In genomic region chr15:18844807-18845206, GRCm38 (mm10) we compare ENCODE assay signal across 15 mouse cellular contexts. TPM values are rescaled to one million over a fixed set of nuclear protein-coding genes. Genes with fewer than 3 reads are reported as not detected.
DNase-seq lines count a peak whose midpoint lies in the region; ATAC-seq and TF ChIP-seq lines count a peak whose summit lies in the region.
"Had no signal": no experiment of that assay in that cellular context is flagged by ENCODE, and none has a peak within 500 bp of the region (broad histone marks: within the 10 kb centered on the region; RNA-seq: fewer than 3 reads in every experiment).

No protein-coding gene starts in this region.

- no peak overlapping the region for H3K9ac ChIP-seq in forebrain, embryonic 12.5 days
- no peak overlapping the region for H3K9ac ChIP-seq in forebrain, embryonic 16.5 days (replicated peaks; ENCODE audit: low read depth, low read length)
- H3K9ac ChIP-seq in kidney, embryonic 15.5 days = no peak overlapping the region
- H3K9ac ChIP-seq in midbrain, postnatal 0 days (replicated peaks; ENCODE audit: low read length, poor library complexity, severe bottlenecking) = no peak overlapping the region
- H3K9ac ChIP-seq: embryonic facial prominence, embryonic 12.5 days; liver, postnatal 0 days had no signal

- DNase-seq in kidney, postnatal 4 days = no peak
- peak; percentile 39 to 41 for DNase-seq in cerebellum, postnatal 36 days
- peak; percentile 28 for DNase-seq in midbrain, postnatal 0 days (ENCODE audit: low spot score)
- no peak for DNase-seq in testis, postnatal 14 days (ENCODE audit: low spot score)
- DNase-seq in adrenal gland, postnatal 25 days = no peak
- DNase-seq: adrenal gland, postnatal 14 days; liver, postnatal 0 days had no signal

- no peaks in the 10 kb centered on the region for H3K9me3 ChIP-seq in forebrain, embryonic 12.5 days
- H3K9me3 ChIP-seq in forebrain, embryonic 16.5 days (ENCODE audit: control insufficient read depth, low read length) = no peaks in the 10 kb centered on the region
- H3K9me3 ChIP-seq in kidney, embryonic 15.5 days (replicated peaks) = no peaks in the 10 kb centered on the region
- no peaks in the 10 kb centered on the region for H3K9me3 ChIP-seq in midbrain, postnatal 0 days (ENCODE audit: low read length)
- H3K9me3 ChIP-seq: embryonic facial prominence, embryonic 12.5 days had no signal

- H3K36me3 ChIP-seq in forebrain, embryonic 12.5 days (replicated peaks) = no peaks in the 10 kb centered on the region
- H3K36me3 ChIP-seq in forebrain, embryonic 16.5 days (ENCODE audit: control insufficient read depth, insufficient read depth) = peaks cover 3% of the 10 kb centered on the region; the same call in 1 of the 2 replicates
- no peaks in the 10 kb centered on the region for H3K36me3 ChIP-seq in kidney, embryonic 15.5 days
- H3K36me3 ChIP-seq in midbrain, postnatal 0 days (ENCODE audit: insufficient read depth, low read length) = no peaks in the 10 kb centered on the region
- H3K36me3 ChIP-seq: embryonic facial prominence, embryonic 12.5 days had no signal

- no peaks in the 10 kb centered on the region for H3K27me3 ChIP-seq in forebrain, embryonic 12.5 days
- H3K27me3 ChIP-seq in forebrain, embryonic 16.5 days (replicated peaks; ENCODE audit: control insufficient read depth, insufficient read depth, low read length) = no peaks in the 10 kb centered on the region
- no peaks in the 10 kb centered on the region for H3K27me3 ChIP-seq in kidney, embryonic 15.5 days
- no peaks in the 10 kb centered on the region for H3K27me3 ChIP-seq in midbrain, postnatal 0 days (ENCODE audit: insufficient read depth, low read length)
- H3K27me3 ChIP-seq: embryonic facial prominence, embryonic 12.5 days had no signal

- no peak overlapping the region for H3K27ac ChIP-seq in forebrain, embryonic 12.5 days
- H3K27ac ChIP-seq in forebrain, embryonic 16.5 days (ENCODE audit: low read length) = no peak overlapping the region; the same call in 1 of the 2 replicates
- H3K27ac ChIP-seq in kidney, embryonic 15.5 days = no peak overlapping the region
- peak overlapping the region; percentile 49 for H3K27ac ChIP-seq in midbrain, postnatal 0 days (ENCODE audit: low read depth, low read length)
- H3K27ac ChIP-seq: embryonic facial prominence, embryonic 12.5 days; stomach, postnatal 0 days had no signal

- TF ChIP-seq CTCF in midbrain, postnatal 0 days (IDR thresholded peaks at IDR 0.05) = no peak

- 58% methylated on average over 5 of the region's 5 CpGs for WGBS in forebrain, embryonic 12.5 days
- WGBS in forebrain, embryonic 16.5 days = 59% methylated on average over 5 of the region's 5 CpGs
- 37% methylated on average over 5 of the region's 5 CpGs for WGBS in kidney, embryonic 15.5 days
- WGBS in midbrain, postnatal 0 days = 33% methylated on average over 5 of the region's 5 CpGs

- H3K4me2 ChIP-seq in forebrain, embryonic 12.5 days = no peak overlapping the region
- H3K4me2 ChIP-seq in forebrain, embryonic 16.5 days (ENCODE audit: low read length) = no peak overlapping the region
- H3K4me2 ChIP-seq in kidney, embryonic 15.5 days = no peak overlapping the region
- H3K4me2 ChIP-seq in midbrain, postnatal 0 days (ENCODE audit: low read depth, low read length, poor library complexity, severe bottlenecking) = peak overlapping the region; percentile 18; the same call in 1 of the 2 replicates
- H3K4me2 ChIP-seq: embryonic facial prominence, embryonic 12.5 days had no signal

- 0 out of 2 replicates have a peak, but pooled peaks have one; percentile 41 for ATAC-seq in forebrain, embryonic 12.5 days (ENCODE audit: low FRiP score)
- no peak for ATAC-seq in forebrain, embryonic 16.5 days
- ATAC-seq in kidney, embryonic 15.5 days (replicated peaks; ENCODE audit: low FRiP score) = peak; percentile 33; the same call in 1 of the 2 replicates
- no peak for ATAC-seq in midbrain, postnatal 0 days (ENCODE audit: low FRiP score)
- ATAC-seq: intestine, postnatal 0 days; liver, postnatal 0 days; Patski had no signal

- H3K4me1 ChIP-seq in forebrain, embryonic 12.5 days = no peaks in the 10 kb centered on the region
- H3K4me1 ChIP-seq in forebrain, embryonic 16.5 days (replicated peaks; ENCODE audit: control insufficient read depth, insufficient read depth, low read length) = peaks cover 6% of the 10 kb centered on the region; the same call in 1 of the 2 replicates
- H3K4me1 ChIP-seq in kidney, embryonic 15.5 days = no peaks in the 10 kb centered on the region
- H3K4me1 ChIP-seq in midbrain, postnatal 0 days (ENCODE audit: insufficient read depth, low read length) = no peaks in the 10 kb centered on the region
- H3K4me1 ChIP-seq: embryonic facial prominence, embryonic 12.5 days had no signal

- H3K4me3 ChIP-seq in forebrain, embryonic 12.5 days (replicated peaks) = no peak overlapping the region
- no peak overlapping the region for H3K4me3 ChIP-seq in forebrain, embryonic 16.5 days (replicated peaks; ENCODE audit: low read length)
- no peak overlapping the region for H3K4me3 ChIP-seq in kidney, embryonic 15.5 days (replicated peaks)
- no peak overlapping the region for H3K4me3 ChIP-seq in midbrain, postnatal 0 days (ENCODE audit: low read depth, low read length)
- H3K4me3 ChIP-seq: embryonic facial prominence, embryonic 12.5 days had no signal

RNA-seq across cellular contexts. Expression of gene Cdh10, which starts 26.1 kb away (rescaled TPM):
- 6.7 and 7.1 TPM in 2 replicates for polyA plus RNA-seq in forebrain, embryonic 12.5 days (2016; fragmentation: Nextera tagmentation; extraction: Ambion mirVana)
- 23.7 and 24.3 TPM in 2 replicates for polyA plus RNA-seq in forebrain, embryonic 16.5 days (2015; fragmentation: Nextera tagmentation; extraction: Ambion mirVana)
- polyA plus RNA-seq in kidney, embryonic 15.5 days (2015; fragmentation: Nextera tagmentation; extraction: Ambion mirVana) = 0.72 and 1.3 TPM in 2 replicates
- total RNA-seq in midbrain, postnatal 0 days (2014; rRNA removed) = 44.1 and 44.9 TPM in 2 replicates
- 24.4 and 27.5 TPM in 2 replicates for polyA plus RNA-seq in midbrain, postnatal 0 days (2015; fragmentation: Nextera tagmentation; extraction: Ambion mirVana)
- 0.12 TPM in 1 of 2 replicates, not detected in the other for total RNA-seq in adrenal gland, postnatal 25 days (2021)
- total RNA-seq: gastrocnemius, adult 8-10 months had no signal
- polyA plus RNA-seq: liver, postnatal 0 days; Patski had no signal

Comparison
In these comparisons a context has a peak if more than half of its experiments do, and no peak if none do; other contexts are left out.
1. ATAC-seq: peak in forebrain, embryonic 12.5 days (single experiment) and kidney, embryonic 15.5 days (single experiment); none in forebrain, embryonic 16.5 days (single experiment) and midbrain, postnatal 0 days (single experiment).
2. DNase-seq: peak in cerebellum, postnatal 36 days (2 of 2) and midbrain, postnatal 0 days (single experiment); none in kidney, postnatal 4 days (0 of 2), testis, postnatal 14 days (single experiment) and adrenal gland, postnatal 25 days (single experiment).